Mouse (Mus musculus): ENCODE data around the gene Bcl2l1.

GRCm38 (mm10) chr2:152733201-152733600 is 98.3 kb downstream of the Bcl2l1 start:
- no peak for TF ChIP-seq POLR2A (IDR thresholded peaks at IDR 0.05; ENCODE audit: extremely low read depth, insufficient read depth, low read length)
- no peak for TF ChIP-seq CTCF (IDR thresholded peaks at IDR 0.05; ENCODE audit: low read depth, low read length)
